Comparison of ENCODE assay signal across 14 mouse cellular contexts in genomic region chr5:71262202-71262883, GRCm38 (mm10).
"Had no signal": no experiment of that assay in that cellular context is flagged by ENCODE, and none has a peak within 500 bp of the region (broad histone marks: within the 10 kb centered on the region; RNA-seq: fewer than 3 reads in every experiment).

No protein-coding gene starts in this region.

- H3K9ac ChIP-seq: limb, embryonic 12.5 days; liver, embryonic 13.5 days; liver, postnatal 0 days; lung, embryonic 15.5 days; neural tube, embryonic 12.5 days had no signal

- H3K27ac ChIP-seq: limb, embryonic 12.5 days; liver, embryonic 13.5 days; lung, embryonic 15.5 days; macrophage; neural tube, embryonic 12.5 days; stomach, postnatal 0 days had no signal

- DNase-seq: kidney, postnatal 10 days; kidney, postnatal 4 days; liver; liver, embryonic 13.5 days; liver, postnatal 0 days; lung, postnatal 14 days; thymus, postnatal 4 days had no signal

- H3K27me3 ChIP-seq: limb, embryonic 12.5 days; liver, embryonic 13.5 days; lung, embryonic 15.5 days; megakaryocyte, embryonic 14.5 days; neural tube, embryonic 12.5 days had no signal

- H3K9me3 ChIP-seq: limb, embryonic 12.5 days; liver, embryonic 13.5 days; lung, embryonic 15.5 days; megakaryocyte, embryonic 14.5 days; neural tube, embryonic 12.5 days had no signal

- H3K4me1 ChIP-seq: limb, embryonic 12.5 days; liver, embryonic 13.5 days; lung, embryonic 15.5 days; megakaryocyte, embryonic 14.5 days; neural tube, embryonic 12.5 days had no signal

- H3K4me3 ChIP-seq: limb, embryonic 12.5 days; liver, embryonic 13.5 days; lung, embryonic 15.5 days; megakaryocyte, embryonic 14.5 days; neural tube, embryonic 12.5 days had no signal

- ATAC-seq: liver, postnatal 0 days had no signal

- H3K36me3 ChIP-seq: limb, embryonic 12.5 days; liver, embryonic 13.5 days; lung, embryonic 15.5 days; neural tube, embryonic 12.5 days had no signal

- H3K4me2 ChIP-seq: limb, embryonic 12.5 days; liver, embryonic 13.5 days; lung, embryonic 15.5 days; midbrain, embryonic 11.5 days; neural tube, embryonic 12.5 days had no signal
